In the genomic region with DNA sequence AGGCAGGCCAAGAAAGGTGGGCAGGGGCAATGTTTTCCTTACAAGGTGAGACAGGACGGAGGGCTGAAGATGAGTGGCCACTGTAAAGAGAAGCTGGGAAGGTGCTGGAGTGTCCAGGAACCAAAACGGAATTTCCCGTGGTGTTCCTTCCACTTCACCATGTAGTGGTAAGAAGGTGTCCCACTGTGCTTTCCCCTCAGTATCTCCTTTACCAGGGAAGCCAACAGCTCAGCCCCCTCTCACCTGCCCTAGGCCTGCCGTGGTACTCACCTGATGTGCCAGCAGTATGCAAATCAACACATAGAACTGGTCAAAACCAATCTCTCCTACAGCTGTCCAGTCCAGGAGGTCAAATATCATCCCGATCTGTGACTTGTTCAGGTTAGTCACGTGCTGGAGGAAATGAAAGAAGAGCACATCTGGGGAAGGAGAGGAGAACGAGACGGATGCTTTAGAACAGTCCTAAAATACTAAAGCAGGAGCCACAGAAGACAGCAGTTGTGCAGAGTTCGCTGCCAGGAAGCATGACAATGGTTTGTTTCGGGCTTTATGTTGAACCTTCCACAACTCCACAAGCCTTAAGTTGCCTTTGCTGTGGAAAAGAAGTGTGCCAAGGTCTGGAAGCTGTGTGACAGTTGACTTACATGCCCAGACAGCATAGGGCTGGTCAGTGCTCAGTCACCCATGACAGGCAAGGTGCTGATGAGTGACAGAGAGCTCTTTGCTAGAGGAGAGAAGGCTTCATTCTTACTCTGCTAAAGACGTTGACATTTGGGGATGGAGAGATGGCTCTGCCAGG, we compare ENCODE assay signal across 25 mouse cellular contexts. TPM values are rescaled to one million over a fixed set of nuclear protein-coding genes. Genes with fewer than 3 reads are reported as not detected.
A peak's percentile ranks its signal among the peaks of the same experiment; 100 is the strongest.
DNase-seq lines count a peak whose midpoint lies in the region; TF ChIP-seq lines count a peak whose summit lies in the region.
"Had no signal": no experiment of that assay in that cellular context is flagged by ENCODE, and none has a peak within 500 bp of the region (broad histone marks: within the 10 kb centered on the region; RNA-seq: fewer than 3 reads in every experiment).

No protein-coding gene starts in this region.

- no peaks in the 10 kb centered on the region; the same call in 1 of the 2 replicates for H3K36me3 ChIP-seq in testis, adult 2 months (ENCODE audit: control insufficient read depth, insufficient read depth, low read length)
- peaks cover 0 to 2% of the 10 kb centered on the region in 2 experiments for H3K36me3 ChIP-seq in CH12.LX (replicated peaks in 1 of 2; ENCODE audit: control insufficient read depth in 1 of 2, insufficient read depth in 1 of 2, low read length in 1 of 2)

- dilution Hi-C loops in CH12.LX (cut with MboI; ENCODE audit: extremely low pct_ligation_motif_present, extremely low pct_unique_long_range_greater_than_20kb, low sequenced_read_pairs): no loop called here

- no peak for TF ChIP-seq RAD21 in CH12.LX (IDR thresholded peaks at IDR 0.05; ENCODE audit: low read depth, low read length)

- H3K4me3 ChIP-seq in testis, adult 2 months (ENCODE audit: control insufficient read depth, low read depth, low read length): peak overlapping the region; percentile 65
- no peak overlapping the region for H3K4me3 ChIP-seq in CH12.LX (replicated peaks in 1 of 3; ENCODE audit: low read depth in 2 of 3, low read length in 2 of 3, poor library complexity in 1 of 3)
- no peak overlapping the region for H3K4me3 ChIP-seq in layer of hippocampus, adult 2 months
- H3K4me3 ChIP-seq: embryonic facial prominence, embryonic 13.5 days; embryonic facial prominence, embryonic 15.5 days; erythroblast, embryonic 14.5 days; forebrain, embryonic 12.5 days had no signal

- no peaks in the 10 kb centered on the region for H3K9me3 ChIP-seq in CH12.LX (replicated peaks; ENCODE audit: low read length)
- H3K9me3 ChIP-seq: embryonic facial prominence, embryonic 13.5 days; embryonic facial prominence, embryonic 15.5 days; forebrain, embryonic 12.5 days had no signal

- no peaks in the 10 kb centered on the region for H3K27me3 ChIP-seq in testis, adult 2 months (ENCODE audit: control insufficient read depth, insufficient read depth, low read length)
- no peaks in the 10 kb centered on the region for H3K27me3 ChIP-seq in CH12.LX (replicated peaks)
- H3K27me3 ChIP-seq: embryonic facial prominence, embryonic 13.5 days; embryonic facial prominence, embryonic 15.5 days; forebrain, embryonic 12.5 days had no signal

- DNase-seq in heart, adult 11 months: peak; percentile 85
- DNase-seq in heart, postnatal 10 days: no peak
- no peak for DNase-seq in testis, postnatal 10 days (ENCODE audit: low spot score)
- DNase-seq in CH12.LX (ENCODE audit: extremely low read depth): no peak
- DNase-seq in layer of hippocampus, adult 2 months (ENCODE audit: low spot score in 2 of 2): no peak
- DNase-seq: adrenal gland, adult 2 months; adrenal gland, postnatal 10 days; adrenal gland, postnatal 25 days; B cell, adult 2 months; cerebellum, adult 11 months; cerebellum, adult 18-20 months; cerebellum, adult 8-10 months; cerebellum, adult 9-11 months; cerebellum, postnatal 14 days; cerebellum, postnatal 36 days; embryo, embryonic 11 days had no signal

- no peak overlapping the region for H3K27ac ChIP-seq in testis, adult 2 months (ENCODE audit: control insufficient read depth, insufficient read depth, low read depth, low read length)
- H3K27ac ChIP-seq in CH12.LX (ENCODE audit: insufficient read depth, low read depth): no peak overlapping the region
- H3K27ac ChIP-seq in layer of hippocampus, adult 2 months: no peak overlapping the region
- H3K27ac ChIP-seq: embryonic facial prominence, embryonic 13.5 days; embryonic facial prominence, embryonic 15.5 days; forebrain, embryonic 12.5 days had no signal

- TF ChIP-seq EP300 in CH12.LX (IDR thresholded peaks at IDR 0.05; ENCODE audit: low read length): peak; percentile 42; the same call in 1 of the 2 replicates

- in situ Hi-C loops in CH12.LX (cut with MboI; ENCODE audit: low pct_ligation_motif_present, low pct_unique_long_range_greater_than_20kb, low sequenced_read_pairs): no loop called here

- no peak for TF ChIP-seq POLR2A in testis, adult 2 months (IDR thresholded peaks at IDR 0.05; ENCODE audit: control insufficient read depth, low read depth, low read length)
- TF ChIP-seq POLR2A in CH12.LX (IDR thresholded peaks at IDR 0.05; ENCODE audit: low read depth, low read length): no peak

- H3K79me2 ChIP-seq in CH12.LX (replicated peaks; ENCODE audit: control insufficient read depth, extremely low read depth, insufficient read depth, poor library complexity, severe bottlenecking): no peaks in the 10 kb centered on the region

- H3K4me2 ChIP-seq in CH12.LX (ENCODE audit: insufficient read depth, low read depth, poor library complexity, severe bottlenecking): peak overlapping the region; percentile 26; the same call in 1 of the 2 replicates
- H3K4me2 ChIP-seq: embryonic facial prominence, embryonic 13.5 days; embryonic facial prominence, embryonic 15.5 days; forebrain, embryonic 12.5 days had no signal

- no peak overlapping the region for H3K9ac ChIP-seq in CH12.LX (ENCODE audit: insufficient read depth, low read depth)
- H3K9ac ChIP-seq: embryonic facial prominence, embryonic 13.5 days; embryonic facial prominence, embryonic 15.5 days; forebrain, embryonic 12.5 days had no signal

- no peak for TF ChIP-seq CTCF in testis, adult 2 months (IDR thresholded peaks at IDR 0.05; ENCODE audit: control insufficient read depth, insufficient read depth, insufficient replicate concordance, low read depth, low read length)
- TF ChIP-seq CTCF in CH12.LX (conservative IDR thresholded peaks at IDR 0.05 in 1 of 2, IDR thresholded peaks at IDR 0.05 in 1 of 2; ENCODE audit: low read depth in 2 of 2, low read length in 2 of 2): no peak
- TF ChIP-seq CTCF in layer of hippocampus, adult 2 months (conservative IDR thresholded peaks at IDR 0.05): no peak

- H3K4me1 ChIP-seq in testis, adult 2 months (ENCODE audit: control insufficient read depth, insufficient read depth, low read length): 0 out of 2 replicates have a peak, but pooled peaks cover 2% of the 10 kb centered on the region
- H3K4me1 ChIP-seq in CH12.LX (ENCODE audit: control insufficient read depth in 1 of 2, insufficient read depth in 2 of 2): peaks cover 13 to 17% of the 10 kb centered on the region in 2 experiments
- H3K4me1 ChIP-seq: embryonic facial prominence, embryonic 13.5 days; embryonic facial prominence, embryonic 15.5 days; forebrain, embryonic 12.5 days had no signal

- intact Hi-C loops in heart, postnatal 10 days (cut with DNase I): loop anchor here (10.0 kb wide), 1 partner anchor 180 kb away; no protein-coding TSS in a partner anchor

TF ChIP-seq in CH12.LX, 34 proteins besides CTCF, POLR2A, EP300 and RAD21 (continues in another document):
- TF ChIP-seq CHD2 (IDR thresholded peaks at IDR 0.05; ENCODE audit: low read length) (peak; percentile 36; the same call in 1 of the 2 replicates), MYC (IDR thresholded peaks at IDR 0.05; ENCODE audit: low read depth, low read length) (no peak), NRF1 (IDR thresholded peaks at IDR 0.05; ENCODE audit: low read depth, low read length) (no peak), SMC3 (IDR thresholded peaks at IDR 0.05; ENCODE audit: low read depth, low read length) (no peak), RCOR1 (conservative IDR thresholded peaks at IDR 0.05; ENCODE audit: low read depth, low read length) (0 out of 2 replicates have a peak, but pooled peaks have one; percentile 22), MAFK (IDR thresholded peaks at IDR 0.05; ENCODE audit: insufficient replicate concordance, low read length) (no peak), JUND (conservative IDR thresholded peaks at IDR 0.05; ENCODE audit: low read depth, low read length) (no peak), ZMIZ1 (IDR thresholded peaks at IDR 0.05; ENCODE audit: low read depth, low read length) (no peak), E2F4 (IDR thresholded peaks at IDR 0.05; ENCODE audit: insufficient replicate concordance, low read depth, low read length) (no peak), ZKSCAN1 (IDR thresholded peaks at IDR 0.05; ENCODE audit: borderline replicate concordance, low read depth, low read length) (no peak), HCFC1 (IDR thresholded peaks at IDR 0.05; ENCODE audit: low read depth, low read length) (no peak), SIN3A (IDR thresholded peaks at IDR 0.05; ENCODE audit: low read length) (no peak), NELFE (IDR thresholded peaks at IDR 0.05; ENCODE audit: low read depth, low read length) (no peak), CHD1 (IDR thresholded peaks at IDR 0.05; ENCODE audit: low read depth, low read length) (no peak), POLR2AphosphoS2 (IDR thresholded peaks at IDR 0.05; ENCODE audit: low read depth, low read length) (no peak), MXI1 (IDR thresholded peaks at IDR 0.05; ENCODE audit: low read depth, low read length) (no peak), UBTF (IDR thresholded peaks at IDR 0.05; ENCODE audit: low read depth, low read length) (0 out of 2 replicates have a peak, but pooled peaks have one; percentile 10), JUN (IDR thresholded peaks at IDR 0.05; ENCODE audit: insufficient read depth, low read depth, low read length) (no peak), MAX (IDR thresholded peaks at IDR 0.05; ENCODE audit: low read length) (peak; percentile 50), ZC3H11A (IDR thresholded peaks at IDR 0.05; ENCODE audit: low read depth, low read length) (no peak), MEF2A (IDR thresholded peaks at IDR 0.05; ENCODE audit: borderline replicate concordance, low read depth, low read length) (no peak), IRF4 (IDR thresholded peaks at IDR 0.05; ENCODE audit: low read depth, low read length) (peak; percentile 32; the same call in 1 of the 2 replicates), TBP (conservative IDR thresholded peaks at IDR 0.05; ENCODE audit: low read depth, low read length) (no peak), USF2 (conservative IDR thresholded peaks at IDR 0.05; ENCODE audit: low read depth, low read length) (peak; percentile 40; the same call in 1 of the 2 replicates)

RNA-seq across cellular contexts. Expression of gene Efcab9, which starts 7.6 kb away (rescaled TPM):
- total RNA-seq in heart, postnatal 10 days (2021): under 1 TPM in 1 of 2 experiments, not detected in 1; 0.69 TPM
- polyA plus RNA-seq in testis, adult 2 months (2012; rRNA removed): 180 and 217 TPM in 2 replicates
- total RNA-seq in CH12.LX (2012; rRNA removed) (0.25 TPM in 1 of 2 replicates, not detected in the other), CH12.LX (2014; rRNA removed) (not detected in 2 replicates)
- polyA plus RNA-seq in CH12.LX (2012; ENCODE audit: insufficient read length, low read depth): 1.1 and 1.5 TPM in 2 replicates
- 1 to 10 TPM; 2.7 to 2.9 TPM for total RNA-seq in layer of hippocampus, adult 2 months (2021)
- total RNA-seq: common myeloid progenitor, adult 5-6 weeks had no signal
- polyA plus RNA-seq: adrenal gland, adult 2 months; brain, embryonic 14.5 days; embryonic facial prominence, embryonic 13.5 days; embryonic facial prominence, embryonic 15.5 days; erythroblast, embryonic 14.5 days; forebrain, embryonic 14.5 days; forebrain, embryonic 16.5 days had no signal

RNA-seq across cellular contexts. Expression of gene Stk10, which starts 8.8 kb away (rescaled TPM):
- total RNA-seq in heart, postnatal 10 days (2021): 10 to 100 TPM; 13.9 to 16.7 TPM
- 36.7 and 38.3 TPM in 2 replicates for polyA plus RNA-seq in testis, adult 2 months (2012; rRNA removed)
- total RNA-seq in CH12.LX (2012; rRNA removed) (18.6 and 23.2 TPM in 2 replicates), CH12.LX (2014; rRNA removed) (19.2 and 20.0 TPM in 2 replicates)
- polyA plus RNA-seq in CH12.LX (2012; ENCODE audit: insufficient read length, low read depth): 37.4 and 40.3 TPM in 2 replicates
- 1 to 10 TPM; 7.3 to 9.0 TPM for total RNA-seq in layer of hippocampus, adult 2 months (2021)
